Mouse (Mus musculus) thymus, adult 2 months (tissue): ENCODE results near the gene Vgll3. TPM values are rescaled to one million over a fixed set of nuclear protein-coding genes. Genes with fewer than 3 reads are reported as not detected.

ENCODE experiments used
- DNase-seq: peaks from one replicate; pipeline ENCODE4 v3.0.0; 2021
- H3K27ac ChIP-seq: fragments of 200-500 bp; 2 replicates; pipeline ENCODE4 v1.5.1; 2012; ENCODE audit warnings: low read length, control low read depth; ENCODE audit not compliant: control insufficient read depth, insufficient read depth
- H3K27me3 ChIP-seq: fragments of 200-500 bp; 2 replicates; pipeline ENCODE4 v1.6.1; 2012; ENCODE audit warnings: mild to moderate bottlenecking, low read length, moderate library complexity, mixed read lengths; ENCODE audit not compliant: control insufficient read depth, insufficient read depth
- H3K36me3 ChIP-seq: fragments of 200-500 bp; 2 replicates; pipeline ENCODE4 v1.6.1; 2012; ENCODE audit warnings: mild to moderate bottlenecking, low read length, moderate library complexity; ENCODE audit not compliant: control insufficient read depth, insufficient read depth
- H3K4me1 ChIP-seq: fragments of 200-500 bp; replicated peaks from 2 replicates; pipeline ENCODE4 v1.6.1; 2012; ENCODE audit warnings: low read length; ENCODE audit not compliant: control insufficient read depth, insufficient read depth
- H3K4me3 ChIP-seq: fragments of 200-500 bp; 2 replicates; pipeline ENCODE4 v1.5.1; 2012; ENCODE audit warnings: mild to moderate bottlenecking, low read length, control low read depth, moderate library complexity; ENCODE audit not compliant: control insufficient read depth, insufficient read depth
- CTCF ChIP-seq: fragments of 200-500 bp; IDR thresholded peaks from 2 replicates; pipeline ENCODE4 v1.5.1; 2012; ENCODE audit warnings: mild to moderate bottlenecking, control low read depth, low read length, moderate library complexity, borderline replicate concordance; ENCODE audit not compliant: control insufficient read depth, poor library complexity, insufficient read depth; ENCODE audit errors: extremely low read depth
- POLR2A ChIP-seq: fragments of 200-500 bp; IDR thresholded peaks from 2 replicates; pipeline ENCODE4 v1.6.1; 2012; ENCODE audit warnings: mild to moderate bottlenecking, low read length, control low read depth, moderate library complexity; ENCODE audit not compliant: control insufficient read depth, poor library complexity, insufficient read depth; ENCODE audit errors: extremely low read depth
- WGBS: fragments of 180-500 bp; shearing (Covaris S2); methylation state at CpG from one replicate; pipeline ENCODE4 v1.1.7; 2018; 5-methylcytosine and 5-hydroxymethylcytosine counted together
- polyA plus RNA-seq: library from polyadenylated mRNA; depleted of rRNA; stranded (reverse); fragments of >200 nt; gene quantifications from 2 replicates; pipeline ENCODE4 v1.2.3, GENCODE M21; 2012

Vgll3 gene
- polyA plus RNA-seq, 1 experiment = 1.4 TPM

DNA sequence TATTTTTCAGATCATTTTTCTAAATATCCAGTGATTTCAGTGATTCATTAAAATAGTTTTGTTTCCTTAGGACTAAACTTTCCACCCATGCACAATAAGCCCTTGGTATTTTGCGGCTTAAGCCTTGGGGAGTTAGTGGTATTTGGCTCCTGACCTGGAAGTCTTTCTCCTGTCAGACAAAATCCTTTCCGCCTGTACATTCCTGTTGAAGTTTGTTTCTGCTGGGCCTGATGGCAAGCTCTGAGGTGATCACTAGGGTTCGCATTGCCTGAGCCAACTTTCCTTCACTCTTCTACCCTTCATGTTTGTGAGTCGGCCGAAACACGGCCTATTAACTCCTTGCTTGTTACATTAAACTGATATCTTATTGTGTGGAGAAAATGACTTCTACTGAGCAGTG is 8.7 kb downstream of the Vgll3 start:
- no peaks in the 10 kb centered on the region for H3K36me3 ChIP-seq
- H3K4me1 ChIP-seq = no peaks in the 10 kb centered on the region
- no peak overlapping the region for H3K4me3 ChIP-seq
- DNase-seq = no peak
- no peak overlapping the region for H3K27ac ChIP-seq
- no peaks in the 10 kb centered on the region for H3K27me3 ChIP-seq
- 93% methylated on average over 6 of the region's 6 CpGs for WGBS
- TF ChIP-seq CTCF = no peak
- no peak for TF ChIP-seq POLR2A

DNA sequence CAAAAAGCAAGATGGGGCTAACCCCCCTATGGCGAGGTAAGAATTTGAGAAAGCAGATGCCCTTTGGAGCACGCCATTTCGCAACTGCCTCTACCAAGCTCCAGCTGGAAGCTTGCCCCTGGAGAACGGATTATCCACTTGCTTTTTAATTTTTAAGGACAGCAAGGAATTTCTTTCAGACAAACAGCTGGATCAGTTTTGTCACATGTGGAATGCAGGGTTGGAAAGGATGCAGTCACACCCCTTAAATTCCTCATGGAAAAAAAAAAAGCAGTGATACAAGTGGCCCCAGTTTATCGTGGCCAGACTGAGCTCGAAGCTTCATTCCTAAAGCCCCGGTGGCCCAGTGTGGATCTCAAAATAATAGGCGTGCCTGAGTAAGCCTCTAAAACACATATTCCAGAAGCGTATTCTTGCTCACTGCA is 13.1 kb downstream of the Vgll3 start:
- Histone ChIP-seq H3K27me3 (no peaks in the 10 kb centered on the region), H3K36me3 (no peaks in the 10 kb centered on the region), H3K4me3 (no peak overlapping the region), H3K27ac (no peak overlapping the region), H3K4me1 (no peaks in the 10 kb centered on the region)
- no peak for TF ChIP-seq CTCF
- no peak for TF ChIP-seq POLR2A
- WGBS = 89% methylated on average over 9 of the region's 9 CpGs
- DNase-seq = no peak

- H3K27ac ChIP-seq = no peak overlapping the region
- WGBS = 91% methylated on average over 6 of the region's 6 CpGs
- H3K4me3 ChIP-seq = no peak overlapping the region
- TF ChIP-seq POLR2A (no peak), CTCF (no peak)
- H3K27me3 ChIP-seq = no peaks in the 10 kb centered on the region
- H3K4me1 ChIP-seq = no peaks in the 10 kb centered on the region
- no peak for DNase-seq
- H3K36me3 ChIP-seq = no peaks in the 10 kb centered on the region
Measured at GRCm38 (mm10) chr16:65829096-65829495, 14.0 kb downstream of the Vgll3 start.

DNA sequence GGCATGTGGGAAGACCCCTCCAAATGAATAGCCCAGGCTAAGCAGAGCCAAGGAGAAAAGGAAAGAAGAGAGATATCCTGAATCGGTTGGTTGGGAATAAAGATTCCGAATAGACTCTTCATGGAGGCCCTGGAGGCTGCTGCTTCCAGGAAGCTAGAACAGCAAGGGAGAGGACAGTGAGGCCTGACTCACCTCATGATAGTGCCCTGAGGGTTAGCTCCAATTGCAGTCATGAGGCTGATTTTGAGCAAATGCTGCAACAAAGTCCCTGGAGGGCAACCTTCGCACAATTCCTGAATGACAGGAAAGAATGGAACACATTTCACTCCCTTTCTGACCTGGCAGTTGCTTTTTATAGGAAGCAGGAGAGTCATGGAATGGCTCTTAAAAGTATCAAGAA is 19.7 kb downstream of the Vgll3 start:
- TF ChIP-seq POLR2A (no peak), CTCF (no peak)
- no peak overlapping the region for H3K27ac ChIP-seq
- no peaks in the 10 kb centered on the region for H3K27me3 ChIP-seq
- DNase-seq = no peak
- H3K4me3 ChIP-seq = no peak overlapping the region
- 93% methylated on average over 3 of the region's 3 CpGs for WGBS
- no peaks in the 10 kb centered on the region for H3K36me3 ChIP-seq
- no peaks in the 10 kb centered on the region for H3K4me1 ChIP-seq

GRCm38 (mm10) chr16:65850126-65850525 is 35.1 kb downstream of the Vgll3 start:
- no peaks in the 10 kb centered on the region for H3K27me3 ChIP-seq
- no peaks in the 10 kb centered on the region for H3K36me3 ChIP-seq
- 82% methylated on average over 1 of the region's 1 CpGs for WGBS
- H3K4me3 ChIP-seq = no peak overlapping the region
- no peaks in the 10 kb centered on the region for H3K4me1 ChIP-seq
- no peak overlapping the region for H3K27ac ChIP-seq
- no peak for DNase-seq
- TF ChIP-seq CTCF = no peak
- no peak for TF ChIP-seq POLR2A

- Histone ChIP-seq H3K4me1 (no peaks in the 10 kb centered on the region), H3K4me3 (no peak overlapping the region), H3K36me3 (no peaks in the 10 kb centered on the region), H3K27me3 (no peaks in the 10 kb centered on the region), H3K27ac (no peak overlapping the region)
- WGBS = 89% methylated on average over 5 of the region's 5 CpGs
- no peak for DNase-seq
- TF ChIP-seq CTCF (no peak), POLR2A (no peak)
Measured at GRCm38 (mm10) chr16:65864471-65864870, 49.4 kb downstream of the Vgll3 start.

GRCm38 (mm10) chr16:65867927-65868326 is 52.9 kb downstream of the Vgll3 start:
- Histone ChIP-seq H3K36me3 (no peaks in the 10 kb centered on the region), H3K4me3 (no peak overlapping the region), H3K4me1 (no peaks in the 10 kb centered on the region), H3K27me3 (no peaks in the 10 kb centered on the region), H3K27ac (no peak overlapping the region)
- no peak for TF ChIP-seq POLR2A
- no peak for TF ChIP-seq CTCF
- DNase-seq = no peak
- WGBS = 80% methylated on average over 2 of the region's 2 CpGs
